Mouse (Mus musculus) midbrain, embryonic 16.5 days (tissue): ENCODE data around the gene Alg5. TPM values are rescaled to one million over a fixed set of nuclear protein-coding genes. Genes with fewer than 3 reads are reported as not detected.

Experiments used
- ATAC-seq: fragments of 200-750 bp; cut with Nextera tagmentation; 2 replicates; pipeline ENCODE4 v1.8.0; 2017; ENCODE audit warnings: moderate TSS enrichment
- H3K27ac ChIP-seq: fragments of 300-500 bp; sonication (generic); 2 replicates; pipeline ENCODE4 v1.5.1; 2014; ENCODE audit warnings: mild to moderate bottlenecking, low read length, mixed read lengths
- H3K27me3 ChIP-seq: fragments of 300-500 bp; sonication (generic); 2 replicates; pipeline ENCODE4 v1.6.1; 2014; ENCODE audit warnings: low read depth, low read length, mixed read lengths; ENCODE audit not compliant: control insufficient read depth, insufficient read depth
- H3K36me3 ChIP-seq: fragments of 300-500 bp; sonication (generic); 2 replicates; pipeline ENCODE4 v1.6.1; 2014; ENCODE audit warnings: mild to moderate bottlenecking, low read length, moderate library complexity, mixed read lengths; ENCODE audit not compliant: control insufficient read depth, insufficient read depth
- H3K4me1 ChIP-seq: fragments of 300-500 bp; sonication (generic); 2 replicates; pipeline ENCODE4 v1.6.1; 2014; ENCODE audit warnings: mild to moderate bottlenecking, low read length, mixed read lengths; ENCODE audit not compliant: control insufficient read depth, insufficient read depth
- H3K4me2 ChIP-seq: fragments of 300-500 bp; sonication (generic); 2 replicates; pipeline ENCODE4 v1.6.1; 2014; ENCODE audit warnings: mild to moderate bottlenecking, low read length, mixed read lengths
- H3K4me3 ChIP-seq: fragments of 300-500 bp; sonication (generic); 2 replicates; pipeline ENCODE4 v1.5.1; 2014; ENCODE audit warnings: low read depth, mild to moderate bottlenecking, low read length, moderate library complexity, mixed read lengths
- H3K9ac ChIP-seq: fragments of 300-500 bp; sonication (generic); 2 replicates; pipeline ENCODE4 v1.6.1; 2014; ENCODE audit warnings: low read depth, low read length, mixed read lengths
- H3K9me3 ChIP-seq: fragments of 300-500 bp; sonication (generic); replicated peaks from 2 replicates; pipeline ENCODE4 v1.6.1; 2014; ENCODE audit warnings: mild to moderate bottlenecking, low read length, mixed read lengths; ENCODE audit not compliant: control insufficient read depth, poor library complexity, severe bottlenecking
- WGBS: fragments of 180-500 bp; shearing (Covaris S2); extraction: QIAGEN DNeasy Blood & Tissue Kit; methylation state at CpG from one replicate; pipeline ENCODE4 v1.1.7; 2014; 5-methylcytosine and 5-hydroxymethylcytosine counted together
- polyA plus RNA-seq: library from polyadenylated mRNA; unstranded; fragments of >200 nt; fragmentation: Nextera tagmentation; extraction: Ambion mirVana; gene quantifications from 2 replicates; pipeline ENCODE4 v1.2.1, GENCODE M21; 2015

Gene Alg5
- polyA plus RNA-seq, 1 experiment from 2014 or later: 50.0 TPM

- H3K9me3 ChIP-seq: no peaks in the 10 kb centered on the region
- H3K9ac ChIP-seq: no peak overlapping the region
- peaks cover 13% of the 10 kb centered on the region for H3K4me1 ChIP-seq
- 95% methylated on average over 4 of the region's 4 CpGs for WGBS
- H3K27ac ChIP-seq: no peak overlapping the region
- H3K4me3 ChIP-seq: no peak overlapping the region
- ATAC-seq: no peak
- H3K4me2 ChIP-seq: no peak overlapping the region
- no peaks in the 10 kb centered on the region for H3K27me3 ChIP-seq
- peaks cover 21% of the 10 kb centered on the region for H3K36me3 ChIP-seq
Observed at GRCm38 (mm10) chr3:54732371-54732770, 3.0 kb upstream of the Alg5 start.

- WGBS: under 1% methylated on average over 84 of the region's 84 CpGs
- peaks cover 13% of the 10 kb centered on the region for H3K4me1 ChIP-seq
- peak overlapping the region; percentile 99 for H3K9ac ChIP-seq
- peak; percentile 96 for ATAC-seq
- no peaks in the 10 kb centered on the region for H3K27me3 ChIP-seq
- H3K9me3 ChIP-seq: no peaks in the 10 kb centered on the region
- H3K4me2 ChIP-seq: peak overlapping the region; percentile 90
- peaks cover 12% of the 10 kb centered on the region for H3K36me3 ChIP-seq
- H3K27ac ChIP-seq: peak overlapping the region; percentile 98
- H3K4me3 ChIP-seq: peak overlapping the region; percentile 89
Observed at GRCm38 (mm10) chr3:54734411-54735246, 710 bp upstream of the Alg5 start.

- WGBS: 54% methylated on average over 18 of the region's 18 CpGs
Observed at GRCm38 (mm10) chr3:54736101-54736927, 975 bp downstream of the Alg5 start.

GRCm38 (mm10) chr3:54737317-54737716 is 2.0 kb downstream of the Alg5 start:
- H3K9me3 ChIP-seq: no peaks in the 10 kb centered on the region
- no peak overlapping the region for H3K27ac ChIP-seq
- WGBS: 98% methylated on average over 8 of the region's 8 CpGs
- peaks cover 16% of the 10 kb centered on the region for H3K36me3 ChIP-seq
- no peak overlapping the region for H3K4me3 ChIP-seq
- no peak for ATAC-seq
- no peaks in the 10 kb centered on the region for H3K27me3 ChIP-seq
- H3K9ac ChIP-seq: no peak overlapping the region
- H3K4me2 ChIP-seq: no peak overlapping the region
- peaks cover 13% of the 10 kb centered on the region for H3K4me1 ChIP-seq

More at GRCm38 (mm10) chr3:54736101-54736927, 975 bp downstream of the Alg5 start:
- no peak for ATAC-seq
- peak overlapping the region; percentile 90 for H3K4me2 ChIP-seq
- H3K4me1 ChIP-seq: peaks cover 13% of the 10 kb centered on the region
- peak overlapping the region; percentile 98 for H3K27ac ChIP-seq
- no peaks in the 10 kb centered on the region for H3K27me3 ChIP-seq
- peaks cover 8% of the 10 kb centered on the region for H3K36me3 ChIP-seq
- peak overlapping the region; percentile 89 for H3K4me3 ChIP-seq
- peak overlapping the region; percentile 99 for H3K9ac ChIP-seq
- no peaks in the 10 kb centered on the region for H3K9me3 ChIP-seq

GRCm38 (mm10) chr3:54741965-54742364 is 6.6 kb downstream of the Alg5 start:
- Histone ChIP-seq H3K27ac (no peak overlapping the region), H3K4me1 (no peaks in the 10 kb centered on the region), H3K9ac (no peak overlapping the region), H3K4me3 (no peak overlapping the region), H3K9me3 (no peaks in the 10 kb centered on the region), H3K36me3 (peaks cover 51% of the 10 kb centered on the region), H3K27me3 (no peaks in the 10 kb centered on the region), H3K4me2 (no peak overlapping the region)
- no peak for ATAC-seq
- WGBS: 98% methylated on average over 11 of the region's 11 CpGs

GRCm38 (mm10) chr3:54745799-54746198 is 10.5 kb downstream of the Alg5 start:
- ATAC-seq: no peak
- no peak overlapping the region for H3K4me3 ChIP-seq
- 57% methylated on average over 5 of the region's 5 CpGs for WGBS
- no peaks in the 10 kb centered on the region for H3K27me3 ChIP-seq
- H3K36me3 ChIP-seq: peaks cover 80% of the 10 kb centered on the region
- H3K4me1 ChIP-seq: no peaks in the 10 kb centered on the region
- H3K4me2 ChIP-seq: no peak overlapping the region
- no peak overlapping the region for H3K9ac ChIP-seq
- no peaks in the 10 kb centered on the region for H3K9me3 ChIP-seq
- no peak overlapping the region for H3K27ac ChIP-seq

- Histone ChIP-seq H3K9me3 (no peaks in the 10 kb centered on the region), H3K27me3 (no peaks in the 10 kb centered on the region), H3K4me1 (peaks cover 8% of the 10 kb centered on the region), H3K36me3 (peaks cover 16% of the 10 kb centered on the region), H3K4me3 (no peak overlapping the region), H3K4me2 (no peak overlapping the region), H3K9ac (no peak overlapping the region), H3K27ac (no peak overlapping the region)
- WGBS: 86% methylated on average over 4 of the region's 4 CpGs
- no peak for ATAC-seq
Observed at GRCm38 (mm10) chr3:54753411-54753810, 18.1 kb downstream of the Alg5 start.

- Histone ChIP-seq H3K27me3 (no peaks in the 10 kb centered on the region), H3K4me2 (peak within 1 kb of the TSS; percentile 100), H3K4me3 (peak within 1 kb of the TSS; percentile 73), H3K9me3 (no peaks in the 10 kb centered on the region), H3K4me1 (peaks cover 8% of the 10 kb centered on the region), H3K9ac (peak within 1 kb of the TSS; percentile 77), H3K36me3 (peaks cover under 1% of the 10 kb centered on the region; the same call in 1 of the 2 replicates), H3K27ac (no peak within 1 kb of the TSS)
- under 1% methylated on average over 66 of the region's 66 CpGs for WGBS
- ATAC-seq: peak; percentile 88
Observed at GRCm38 (mm10) chr3:54755145-54756041, 20.1 kb downstream of the Alg5 start, which contains the start of gene Smad9. Smad9 (plus strand) TSS chr3:54755582.
